Mouse (Mus musculus) monocyte, adult 5-6 weeks (primary cell): Measurements from ENCODE around the gene Arhgef11. TPM values are rescaled to one million over a fixed set of nuclear protein-coding genes. Genes with fewer than 3 reads are reported as not detected.

Experiments used
- ATAC-seq: fragments of 153-309, 156-312 bp; replicated peaks from 2 replicates; pipeline ENCODE4 v1.8.0; 2017; ENCODE audit warnings: mild to moderate bottlenecking; ENCODE audit not compliant: low TSS enrichment, insufficient number of reproducible peaks, severe bottlenecking, poor library complexity, low FRiP score
- total RNA-seq: library from RNA; stranded (forward); fragments of 200-1000, 200-491, 200-594 nt; gene quantifications from 3 replicates; pipeline ENCODE4 v1.2.3, GENCODE M21; 2017

Gene Arhgef11
- total RNA-seq, 1 experiment from 2014 or later, result 19.2 TPM

DNA sequence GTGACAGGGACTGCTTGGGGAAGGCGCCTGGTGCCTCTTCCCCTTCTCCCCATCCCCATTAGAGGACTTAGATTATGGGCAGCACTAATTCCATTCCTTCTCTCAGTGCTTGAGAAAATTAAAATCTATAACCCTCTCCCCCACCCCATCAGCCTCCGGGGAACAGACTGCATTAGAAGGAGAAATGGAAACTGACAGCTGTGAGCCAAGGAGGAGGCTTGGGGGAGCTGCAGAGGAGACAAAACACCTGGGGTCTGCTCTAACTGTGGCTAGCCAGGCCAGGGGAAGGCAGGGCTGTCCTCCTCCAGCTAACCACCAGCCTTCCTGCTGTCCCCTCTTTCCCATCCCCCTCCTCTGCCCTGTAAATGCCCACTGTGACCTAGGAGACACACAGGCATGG lies 161.7 kb downstream of the Arhgef11 start:
- no peak for ATAC-seq

DNA sequence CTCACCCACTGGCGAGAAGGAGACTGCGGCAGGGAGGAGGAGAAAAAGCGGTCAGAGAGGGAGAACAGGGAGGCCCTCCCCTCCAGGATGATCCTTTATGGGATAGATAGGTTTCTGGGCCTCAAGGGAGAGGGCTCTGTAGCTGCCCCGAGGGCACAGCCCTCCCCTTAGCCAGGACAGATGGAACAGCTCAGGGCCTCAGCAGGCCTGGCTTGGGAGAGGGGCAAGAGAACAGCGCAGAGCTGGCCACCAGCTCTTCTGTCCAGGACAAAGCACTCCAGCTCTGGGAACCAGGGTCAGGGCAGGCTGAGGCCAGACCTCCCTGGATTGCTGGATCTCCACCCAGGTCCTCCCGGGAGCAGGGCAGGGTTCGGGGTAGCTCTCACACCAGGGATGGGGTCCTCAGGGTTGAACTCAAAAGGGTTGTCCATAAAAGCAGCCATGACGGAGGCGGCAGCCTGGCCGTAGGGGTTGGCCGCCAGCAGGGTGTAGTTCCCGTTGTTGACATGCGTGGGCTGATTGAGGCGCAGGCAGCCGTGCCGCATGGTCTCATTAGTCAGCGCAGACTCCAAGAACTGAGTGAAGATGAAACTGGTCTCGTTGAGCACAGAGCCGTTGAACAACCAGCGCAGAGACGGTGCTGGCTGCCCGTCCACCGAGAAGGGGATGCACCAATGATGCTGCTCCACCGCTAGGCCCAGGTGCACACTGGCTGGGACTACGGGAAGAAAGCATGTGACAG lies 166.1 kb downstream of the Arhgef11 start:
- ATAC-seq, result no peak

DNA sequence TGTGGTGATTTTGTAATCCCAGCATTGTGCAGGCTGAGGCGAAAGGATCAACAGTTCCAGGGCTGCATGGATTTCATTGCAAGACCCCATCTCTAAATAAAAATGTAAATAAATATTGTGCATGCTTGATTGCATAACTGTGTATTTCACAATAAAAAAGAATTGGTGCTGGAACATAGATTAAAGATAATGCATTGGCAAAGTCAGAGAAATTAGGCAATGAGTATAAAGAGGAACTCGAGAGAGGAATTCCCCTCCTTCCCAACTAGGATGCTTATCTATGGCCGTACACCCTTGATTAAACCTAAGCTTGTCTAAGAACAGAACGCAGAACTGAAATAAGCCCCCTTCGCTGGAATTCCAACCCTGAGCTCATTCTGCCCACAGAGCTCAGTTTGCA lies 167.8 kb downstream of the Arhgef11 start:
- ATAC-seq, result no peak

DNA sequence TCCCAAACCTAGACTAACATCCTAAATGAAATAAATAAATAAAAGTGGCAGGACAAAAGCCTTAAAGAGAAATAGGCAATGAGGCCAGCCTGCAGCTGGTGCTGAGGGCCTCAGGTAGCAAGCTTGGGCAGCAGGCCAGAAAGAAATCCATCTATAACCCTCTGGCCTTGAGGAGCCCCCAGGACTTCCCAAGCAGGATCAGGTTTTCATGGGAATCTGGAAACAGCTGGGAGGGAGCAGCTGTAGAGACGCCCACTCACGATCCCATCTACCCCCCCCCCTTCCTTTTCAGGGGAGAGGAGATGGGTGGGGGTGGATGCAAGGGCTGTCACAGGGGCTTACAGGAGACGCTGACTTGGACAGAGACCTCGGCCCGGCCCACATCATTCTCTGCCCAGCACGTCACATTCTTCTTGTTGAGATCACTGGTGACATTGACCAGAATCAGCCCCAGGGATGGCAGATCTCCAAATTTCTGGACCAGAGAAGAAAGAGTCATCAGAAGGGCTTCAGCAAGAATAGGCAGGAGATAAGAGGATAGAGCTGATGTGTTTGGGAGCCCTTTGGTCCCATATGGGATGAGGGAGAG lies 168.4 kb downstream of the Arhgef11 start:
- no peak for ATAC-seq

Other genes starting within 250 kb of the Arhgef11 start
- gene Fcrl1, start 241.2 kb upstream of the Arhgef11 start, total RNA-seq, result 18.4 to 24.6 TPM (median 22.8 TPM) in 3 replicates
- 2.7 to 5.0 TPM (median 3.8 TPM) in 3 replicates for gene Fcrl5, start 181.8 kb upstream of the Arhgef11 start, total RNA-seq
- 33.2 to 39.3 TPM (median 38.3 TPM) in 3 replicates for gene Etv3, start 92.2 kb upstream of the Arhgef11 start, total RNA-seq
- 0.39 to 1.2 TPM (median 0.53 TPM) in 3 replicates for gene Lrrc71, start 131.1 kb downstream of the Arhgef11 start, total RNA-seq
- 0.32 TPM in 1 of 3 replicates, not detected in the others for gene Ntrk1, start 177.6 kb downstream of the Arhgef11 start, total RNA-seq
- 0.21 to 0.49 TPM in 2 of 3 replicates, not detected in the other for gene Insrr, start 179.4 kb downstream of the Arhgef11 start, total RNA-seq
- 6.5 to 33.3 TPM (median 10.7 TPM) in 3 replicates for gene Pear1, start 206.7 kb downstream of the Arhgef11 start, total RNA-seq
- 64.0 to 201 TPM (median 71.7 TPM) in 3 replicates for gene Sh2d2a, start 229.2 kb downstream of the Arhgef11 start, total RNA-seq